Mouse (Mus musculus) left cerebral cortex, postnatal 25 days (tissue): ENCODE data around the gene Dnaic2. TPM values are rescaled to one million over a fixed set of nuclear protein-coding genes. Genes with fewer than 3 reads are reported as not detected.

ENCODE experiments used
- DNase-seq, 2 experiments: peaks; one replicate each; pipeline ENCODE4 v3.0.0; 2022; ENCODE audit warnings: low spot score in 2 of 2, mixed read lengths in 1 of 2
- intact Hi-C: fragments of 180-260 bp; cut with DNase I; formaldehyde crosslinking; loops from one replicate; pipeline ENCODE4 v1.15.1; 2025
- total RNA-seq, 2 experiments: library from RNA; stranded (reverse); gene quantifications; 2 replicates each; pipeline ENCODE4 v1.2.3; 2021

The Dnaic2 gene
- total RNA-seq, 2 experiments from 2014 or later, result 0.62 to 1.4 TPM

GRCm38 (mm10) chr11:114698496-114698895 lies 28.7 kb upstream of the Dnaic2 start:
- no peak for DNase-seq
- intact Hi-C loops, result no loop called here

DNA sequence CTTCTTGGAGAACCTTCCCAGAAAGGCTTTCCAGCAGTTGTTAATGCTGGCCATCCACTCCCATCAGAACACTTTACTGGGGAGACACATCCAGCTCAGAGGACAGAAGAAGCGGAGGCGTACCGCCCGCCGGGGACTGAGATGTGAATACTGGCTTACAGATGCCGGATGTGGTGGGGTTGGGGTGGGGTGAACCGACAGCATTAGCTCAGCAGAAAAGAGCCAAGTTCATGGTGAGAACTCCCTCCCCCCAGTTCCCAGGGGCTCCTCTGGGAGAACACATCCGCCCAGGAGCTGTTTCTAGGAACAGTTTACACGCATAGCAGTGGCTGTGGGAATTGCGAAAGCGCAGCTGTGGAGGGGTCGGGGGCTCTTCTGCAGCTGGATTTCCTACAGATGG lies 27.7 kb upstream of the Dnaic2 start:
- intact Hi-C loops, result no loop called here
- DNase-seq, result peak in 1 of 2 experiments; percentile 60

DNA sequence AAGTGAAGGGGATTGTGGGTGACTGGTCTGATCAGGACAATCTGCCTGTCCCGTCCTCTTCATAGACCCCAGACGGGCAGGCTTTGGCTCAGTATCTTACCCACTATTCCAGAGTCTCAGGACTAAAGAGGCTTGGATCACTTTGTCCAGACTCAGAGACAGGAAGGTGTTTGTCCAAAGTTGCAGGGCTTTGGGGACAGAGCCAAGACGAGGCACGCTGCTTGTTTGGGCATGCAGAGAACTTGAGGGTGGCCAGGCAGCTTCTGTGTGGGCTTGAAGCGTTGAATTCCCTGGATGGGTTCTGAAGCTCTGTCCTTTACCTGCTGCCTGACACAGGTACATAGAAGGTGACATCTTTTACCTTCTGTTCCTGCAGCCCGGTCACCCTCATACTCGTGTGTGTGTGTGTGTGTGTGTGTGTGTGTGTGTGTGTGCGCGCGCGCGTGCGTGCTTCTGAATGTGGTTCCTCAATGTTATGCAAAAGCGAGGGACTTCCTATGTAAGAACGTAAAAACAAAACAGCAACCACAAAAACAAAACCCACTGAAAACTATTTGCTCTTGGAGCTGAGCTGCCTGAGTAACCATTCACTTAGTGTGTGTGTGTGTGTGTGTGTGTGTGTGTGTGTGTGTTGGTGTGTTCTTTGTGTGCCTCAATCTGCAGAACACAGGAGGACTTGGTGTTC lies 24.8 kb upstream of the Dnaic2 start:
- no peak for DNase-seq

DNA sequence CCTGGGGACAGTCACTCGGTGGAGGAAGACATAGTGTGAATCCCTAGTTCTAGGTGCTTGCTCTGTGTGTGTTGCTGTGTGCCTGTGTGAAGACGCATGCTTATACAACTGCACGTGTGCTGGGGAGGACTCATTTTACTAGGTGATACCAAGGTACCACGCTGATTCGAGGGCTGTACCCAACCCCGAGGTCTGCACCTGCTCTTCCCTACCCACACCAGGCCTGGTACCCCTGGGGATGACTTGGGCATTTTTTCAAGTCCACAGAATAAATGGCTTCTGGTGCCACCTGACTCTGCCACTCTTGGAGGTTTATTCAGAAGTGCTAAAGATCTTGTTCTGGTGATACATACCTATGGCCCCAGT lies 24.2 kb upstream of the Dnaic2 start:
- intact Hi-C loops, result no loop called here
- DNase-seq, result no peak

More for the DNA sequence above, 24.8 kb upstream of the Dnaic2 start:
- intact Hi-C loops, result no loop called here

DNA sequence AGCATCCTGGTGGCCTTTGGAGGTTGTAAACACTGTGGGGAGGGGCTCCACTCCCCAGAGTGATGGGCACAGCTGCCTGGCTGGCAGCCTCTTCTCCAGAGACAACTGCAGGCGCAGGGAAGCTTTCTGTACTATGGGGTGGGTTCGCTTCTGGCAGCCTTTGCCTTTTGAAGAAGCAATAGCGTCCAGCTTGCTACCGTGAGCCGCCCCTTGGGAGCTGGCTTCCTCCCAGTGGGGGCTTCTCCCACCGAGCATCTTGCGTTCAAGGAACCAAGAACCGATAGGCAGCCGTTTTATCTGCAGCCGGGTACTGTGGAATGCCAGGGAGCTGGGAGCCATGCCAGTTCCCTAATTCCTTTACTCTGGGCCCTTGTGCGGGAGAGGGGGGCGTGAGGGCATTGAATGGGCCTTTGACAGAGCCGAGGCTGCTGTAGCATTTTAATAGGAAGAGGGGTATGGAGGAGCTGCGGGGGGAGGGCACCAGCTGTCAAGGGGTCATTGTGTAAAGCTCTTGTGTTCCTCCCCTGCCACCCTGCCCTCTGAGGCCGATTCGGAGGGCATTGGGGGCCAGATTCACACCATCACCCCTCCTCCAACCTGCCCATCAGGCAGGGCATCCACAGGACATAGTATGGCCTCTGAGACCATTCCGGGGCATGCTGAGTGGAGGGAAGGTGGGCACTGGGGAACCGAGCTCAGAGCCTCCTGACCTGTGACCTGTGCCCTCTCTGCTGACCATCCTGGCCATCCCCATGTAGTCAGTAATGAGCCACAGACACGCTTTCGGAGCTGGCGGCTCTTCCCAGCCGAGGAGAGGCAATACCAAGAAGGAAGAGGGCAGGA lies 22.9 kb upstream of the Dnaic2 start:
- intact Hi-C loops, result no loop called here
- peak; percentile 54 to 75 for DNase-seq

- DNase-seq, result no peak
- intact Hi-C loops, result no loop called here
Observed at GRCm38 (mm10) chr11:114706358-114706757, 20.9 kb upstream of the Dnaic2 start.

GRCm38 (mm10) chr11:114711393-114711792 lies 15.8 kb upstream of the Dnaic2 start:
- intact Hi-C loops, result no loop called here
- no peak for DNase-seq

GRCm38 (mm10) chr11:114711861-114712260 lies 15.3 kb upstream of the Dnaic2 start:
- DNase-seq, result no peak
- intact Hi-C loops, result no loop called here

- DNase-seq, result peak; percentile 29 to 79
- intact Hi-C loops, result no loop called here
Observed at GRCm38 (mm10) chr11:114714526-114714925, 12.7 kb upstream of the Dnaic2 start.

DNA sequence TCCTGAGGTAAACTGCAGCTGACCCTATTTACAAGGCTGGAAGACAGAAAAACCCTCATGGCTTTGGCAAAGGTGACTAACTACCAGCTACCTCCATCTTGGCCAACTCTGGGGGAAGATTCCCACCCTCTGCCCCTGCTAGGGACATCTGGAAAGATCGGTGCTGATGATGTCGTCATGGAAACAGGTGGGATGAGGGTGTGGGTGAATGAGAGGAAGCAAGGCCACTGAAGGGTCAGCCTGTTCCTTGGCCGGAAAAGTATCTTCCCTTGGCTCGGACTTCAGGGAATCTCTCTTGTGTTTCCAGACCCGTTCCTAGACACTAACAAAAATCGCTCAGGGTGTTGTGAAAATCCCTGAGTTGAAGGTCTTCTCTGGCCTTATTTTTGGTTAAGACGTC lies 11.7 kb upstream of the Dnaic2 start:
- intact Hi-C loops, result loop anchor here (5.0 kb wide), 1 partner anchor 43 kb away; no protein-coding TSS in a partner anchor

GRCm38 (mm10) chr11:114720535-114720934 lies 6.7 kb upstream of the Dnaic2 start:
- intact Hi-C loops, result no loop called here
- DNase-seq, result no peak

More for the DNA sequence above, 11.7 kb upstream of the Dnaic2 start:
- no peak for DNase-seq

- DNase-seq, result no peak
- intact Hi-C loops, result no loop called here
Observed at GRCm38 (mm10) chr11:114722438-114722837, 4.8 kb upstream of the Dnaic2 start.

DNA sequence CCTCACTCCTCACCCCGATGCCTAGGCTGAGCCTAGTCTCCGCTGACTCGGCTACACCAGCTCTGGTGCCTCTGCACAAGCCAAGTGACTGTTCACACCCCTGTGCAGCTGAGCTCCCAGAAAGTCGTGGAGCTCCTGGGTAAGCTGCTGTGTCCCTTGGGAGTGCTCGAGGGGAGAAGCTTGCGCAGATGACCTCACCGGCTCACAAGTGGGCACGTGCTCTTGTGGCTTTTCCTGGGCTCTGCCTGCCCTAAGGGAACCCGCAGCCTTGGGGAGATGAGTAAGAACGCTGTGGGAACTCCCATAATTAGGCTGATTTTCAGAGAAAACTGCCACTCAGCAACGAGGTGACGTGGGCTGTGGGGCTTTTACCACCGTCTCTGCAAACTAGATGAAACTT lies 4.2 kb upstream of the Dnaic2 start:
- intact Hi-C loops, result no loop called here
- no peak for DNase-seq

- DNase-seq, result peak in 1 of 2 experiments; percentile 85
- intact Hi-C loops, result loop anchor here (5.0 kb wide), 1 partner anchor 48 kb away; the partner anchor contains the start of gene Ttyh2
Observed at GRCm38 (mm10) chr11:114724787-114725590, 2.2 kb upstream of the Dnaic2 start.

DNA sequence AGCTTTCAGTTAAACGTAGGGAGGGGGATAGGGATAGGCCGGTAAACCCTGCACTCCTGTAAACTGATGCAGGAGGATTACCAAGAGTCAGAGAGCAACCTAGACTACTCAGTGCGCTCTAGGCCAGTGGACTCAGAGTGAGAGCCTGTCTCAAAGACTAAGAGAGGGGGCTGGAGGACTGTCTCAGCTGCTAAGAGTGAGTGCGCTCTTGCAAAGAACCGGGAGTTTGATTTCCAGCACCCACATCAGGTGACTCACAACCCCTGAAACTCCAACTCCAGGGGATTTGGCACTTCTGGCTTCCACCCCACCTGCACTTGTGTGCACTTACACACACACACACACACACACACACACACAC lies 598 bp downstream of the Dnaic2 start:
- DNase-seq, result peak in 1 of 2 experiments; percentile 35
- intact Hi-C loops, result loop anchor here (5.0 kb wide), 1 partner anchor 51 kb away; the partner anchor contains the start of gene Ttyh2

DNA sequence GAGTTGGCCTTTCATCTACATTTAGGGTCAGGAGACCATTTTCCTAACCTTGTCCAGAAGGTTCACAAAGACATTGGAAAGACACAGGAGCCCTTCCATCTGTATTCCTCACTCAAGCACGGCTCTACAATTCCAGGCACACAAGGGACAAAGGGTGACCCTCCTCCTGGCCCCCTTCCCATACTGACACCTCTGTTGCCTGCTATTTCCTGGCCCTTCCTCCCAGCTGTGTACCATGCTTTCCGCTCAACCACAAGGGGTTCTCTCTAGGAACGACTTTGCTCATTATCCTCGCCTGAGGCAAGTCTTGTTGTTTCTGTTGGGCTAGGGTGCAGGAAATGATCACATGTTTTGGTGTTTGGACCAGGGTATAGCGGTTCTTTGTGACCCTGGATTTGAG lies 1.1 kb downstream of the Dnaic2 start:
- DNase-seq, result no peak
- intact Hi-C loops, result loop anchor here (5.0 kb wide), 1 partner anchor 51 kb away; the partner anchor contains the start of gene Ttyh2

GRCm38 (mm10) chr11:114729832-114730363 lies 2.7 kb downstream of the Dnaic2 start:
- intact Hi-C loops, result loop anchor here (5.0 kb wide), 1 partner anchor 53 kb away; the partner anchor contains the start of gene Ttyh2
- no peak for DNase-seq

DNA sequence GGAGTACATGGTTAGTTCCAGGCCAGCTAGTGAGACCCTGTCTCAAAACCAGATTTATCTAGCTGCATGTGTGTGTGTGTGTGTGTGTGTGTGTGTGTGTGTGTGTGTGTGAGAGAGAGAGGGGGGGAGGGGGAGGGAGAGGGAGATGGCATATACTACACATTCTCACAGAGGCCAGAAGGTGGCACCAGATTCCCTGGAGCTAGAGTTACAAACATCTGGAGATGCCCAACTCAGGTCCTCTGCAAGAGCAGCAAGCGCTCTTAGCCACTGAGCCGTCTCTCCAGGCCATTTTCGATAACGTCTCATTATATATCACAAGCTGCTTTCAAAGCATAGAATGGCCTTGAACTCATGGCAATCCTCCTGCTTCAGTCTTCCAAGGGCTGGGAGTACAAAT lies 4.5 kb downstream of the Dnaic2 start:
- DNase-seq, result no peak
- intact Hi-C loops, result no loop called here

DNA sequence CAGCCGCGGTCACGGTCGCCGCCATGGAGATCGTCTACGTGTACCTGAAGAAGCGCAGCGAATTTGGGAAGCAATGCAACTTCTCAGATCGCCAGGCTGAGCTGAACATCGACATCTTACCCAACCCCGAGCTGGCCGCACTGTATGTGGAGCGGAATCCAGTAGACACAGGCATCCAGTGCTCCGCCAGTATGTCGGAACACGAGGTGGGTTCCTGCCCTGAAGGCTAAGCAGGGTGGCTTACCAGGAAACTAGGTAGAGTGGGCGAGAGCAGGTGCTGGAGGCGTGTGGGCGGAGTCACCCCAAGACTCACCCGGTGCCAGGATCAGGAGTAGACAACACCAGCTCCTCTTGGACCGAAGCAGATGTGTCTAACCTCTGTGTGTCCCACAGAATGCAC lies 5.7 kb downstream of the Dnaic2 start:
- intact Hi-C loops, result no loop called here
- no peak for DNase-seq

GRCm38 (mm10) chr11:114736111-114736510 lies 8.9 kb downstream of the Dnaic2 start:
- no peak for DNase-seq
- intact Hi-C loops, result no loop called here
